Mouse (Mus musculus) liver, embryonic 14.5 days (tissue): ENCODE data around the gene Mapk10.

ENCODE experiments used
- CTCF ChIP-seq: IDR thresholded peaks from 2 replicates; pipeline ENCODE4 v1.5.1; 2016; ENCODE audit warnings: antibody characterized with exemption, low read depth, control low read depth
- EP300 ChIP-seq: IDR thresholded peaks from 2 replicates; pipeline ENCODE4 v1.6.1; 2016; ENCODE audit warnings: antibody characterized with exemption, low read depth

GRCm38 (mm10) chr5:103115571-103115970 lies 95.6 kb downstream of the Mapk10 start:
- TF ChIP-seq CTCF (no peak), EP300 (no peak)
